Mouse (Mus musculus) right cerebral cortex, adult 2 months (tissue): ENCODE results near the gene Ppp1r14b.
A peak's percentile ranks its signal among the peaks of the same experiment; 100 is the strongest.
"Not testable (repeated sequence)": the region's sequence is repeated elsewhere in the genome, so short reads cannot be mapped to it uniquely, and the experiment has no call there.

ENCODE experiments used
- DNase-seq, 2 experiments: peaks; one replicate each; pipeline ENCODE4 v3.0.0; 2021 to 2022; ENCODE audit warnings: low spot score in 2 of 2

The Ppp1r14b gene

DNA sequence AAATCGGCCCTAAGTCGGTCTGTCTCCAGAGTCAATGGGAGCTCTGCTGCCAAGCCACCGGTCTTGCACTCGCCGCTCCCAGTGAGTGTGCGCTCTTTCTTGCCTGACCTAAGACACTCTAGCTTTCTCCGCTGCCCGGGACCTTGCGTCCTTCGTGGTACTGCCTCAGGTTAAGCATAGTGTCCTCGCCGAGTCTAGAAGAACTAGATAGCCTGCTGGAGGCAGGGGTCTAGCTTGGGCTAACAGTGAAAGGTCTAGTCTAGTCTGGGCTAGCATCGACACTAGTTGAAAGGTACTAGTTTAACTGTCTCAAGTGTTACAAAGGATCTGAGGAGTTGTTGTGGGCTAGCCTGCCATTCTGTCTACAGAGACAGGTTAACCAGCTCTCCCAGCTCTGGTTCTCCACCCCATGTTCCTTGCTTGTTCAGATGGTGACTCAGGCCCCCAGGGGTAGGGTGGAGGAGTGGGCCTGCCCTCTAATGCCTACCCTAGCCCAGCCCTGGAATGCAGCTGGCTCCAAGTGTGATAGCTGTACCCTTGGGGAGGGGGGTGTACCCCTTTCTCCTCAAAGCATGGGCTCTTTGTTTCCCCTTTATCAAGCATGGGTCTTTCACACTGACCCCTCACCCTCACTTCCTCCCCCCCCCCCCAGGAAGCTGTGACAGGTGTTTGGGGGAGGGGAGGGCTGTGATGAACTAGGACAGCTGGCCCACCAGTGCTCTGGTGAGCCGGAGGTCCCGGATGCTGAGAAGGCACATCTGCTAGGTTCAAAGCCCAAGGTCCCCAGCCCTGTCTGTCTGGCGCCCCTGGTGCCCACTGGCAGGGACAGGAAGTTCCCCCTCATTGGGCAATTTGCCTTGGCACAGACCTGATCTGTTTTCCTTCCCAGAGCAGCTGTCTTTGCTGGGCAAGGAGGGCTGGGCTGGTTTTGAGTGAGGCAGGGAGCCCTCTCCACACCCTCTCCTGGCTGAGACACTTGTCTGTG, 1.1 kb downstream of the Ppp1r14b start, which contains the start of gene Plcb3:
Plcb3 (minus strand) TSS at position 934 of the 985 bp plus-strand sequence.
- peak; percentile 55 to 59 for DNase-seq

- no peak for DNase-seq
Observed at GRCm38 (mm10) chr19:6977759-6978638, 3.2 kb downstream of the Ppp1r14b start.

- DNase-seq: no peak
Observed at GRCm38 (mm10) chr19:6978639-6978974, 3.8 kb downstream of the Ppp1r14b start.

DNA sequence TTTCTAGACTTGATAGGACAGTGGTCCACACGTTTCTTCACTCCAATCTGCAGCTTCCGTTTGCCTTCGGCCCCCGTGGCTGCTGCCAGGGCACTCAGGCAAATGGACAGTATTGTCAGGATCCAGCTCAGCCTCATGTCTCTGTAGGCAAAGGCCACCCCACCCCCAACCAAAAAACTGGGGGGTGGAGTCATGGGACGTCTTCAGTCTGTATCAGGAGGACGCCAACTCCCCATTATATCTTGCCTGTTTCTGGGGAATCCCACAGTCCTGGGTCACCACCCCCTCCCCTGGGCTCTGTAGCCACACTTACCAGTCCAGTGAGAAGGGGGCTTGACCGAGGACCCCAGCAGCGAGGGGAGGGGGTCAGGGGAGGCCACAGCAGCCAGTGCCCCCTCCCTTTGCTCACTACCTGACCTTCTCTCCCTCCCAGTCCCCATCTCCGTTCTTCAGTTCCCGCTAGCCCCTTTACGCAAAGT, 4.3 kb downstream of the Ppp1r14b start:
- peak in 1 of 2 experiments; percentile 59 for DNase-seq

DNA sequence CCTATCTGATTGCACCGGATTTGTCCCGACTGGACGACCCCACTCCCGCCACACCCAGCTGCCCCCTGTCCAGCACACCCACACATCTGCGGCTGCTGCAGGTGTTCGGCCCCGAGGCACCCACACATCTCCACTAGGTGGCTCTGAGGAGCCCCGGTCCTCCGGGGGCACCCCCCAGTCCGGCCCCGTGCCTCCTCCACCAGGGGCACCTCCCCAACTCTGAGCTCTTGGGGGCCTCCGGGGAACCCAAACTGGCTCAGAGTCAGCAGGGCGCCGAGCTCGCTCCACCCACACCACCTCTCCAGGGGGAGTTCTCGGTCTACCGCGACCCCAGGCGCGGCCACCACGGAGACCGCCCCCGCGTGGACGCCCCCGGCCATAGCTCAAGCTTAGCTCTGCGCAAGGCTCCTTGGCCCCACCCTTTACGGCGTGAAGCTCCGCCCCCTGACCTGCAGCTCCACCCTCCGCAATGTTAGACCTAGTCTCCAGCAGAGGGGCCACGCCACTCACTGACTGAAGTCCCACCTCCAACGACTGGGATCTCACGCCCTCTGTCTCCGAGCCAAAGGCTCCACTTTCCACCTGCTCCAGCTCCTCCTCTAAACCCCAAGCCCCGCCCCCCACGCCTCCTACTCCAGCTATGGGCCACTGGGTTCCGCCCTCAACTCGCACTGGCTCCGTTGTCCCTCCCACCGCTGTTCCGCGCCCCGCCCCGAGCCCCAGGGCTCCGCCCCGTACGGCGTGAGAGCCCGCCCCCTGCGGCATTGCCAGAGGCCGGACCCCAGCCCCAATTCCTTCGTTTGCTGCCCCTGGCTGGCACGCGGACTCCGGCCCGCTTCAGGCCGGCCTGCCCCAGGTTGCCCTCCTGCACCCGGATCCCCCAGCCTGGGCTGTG, 5.0 kb downstream of the Ppp1r14b start:
- DNase-seq: peak; percentile 98

DNA sequence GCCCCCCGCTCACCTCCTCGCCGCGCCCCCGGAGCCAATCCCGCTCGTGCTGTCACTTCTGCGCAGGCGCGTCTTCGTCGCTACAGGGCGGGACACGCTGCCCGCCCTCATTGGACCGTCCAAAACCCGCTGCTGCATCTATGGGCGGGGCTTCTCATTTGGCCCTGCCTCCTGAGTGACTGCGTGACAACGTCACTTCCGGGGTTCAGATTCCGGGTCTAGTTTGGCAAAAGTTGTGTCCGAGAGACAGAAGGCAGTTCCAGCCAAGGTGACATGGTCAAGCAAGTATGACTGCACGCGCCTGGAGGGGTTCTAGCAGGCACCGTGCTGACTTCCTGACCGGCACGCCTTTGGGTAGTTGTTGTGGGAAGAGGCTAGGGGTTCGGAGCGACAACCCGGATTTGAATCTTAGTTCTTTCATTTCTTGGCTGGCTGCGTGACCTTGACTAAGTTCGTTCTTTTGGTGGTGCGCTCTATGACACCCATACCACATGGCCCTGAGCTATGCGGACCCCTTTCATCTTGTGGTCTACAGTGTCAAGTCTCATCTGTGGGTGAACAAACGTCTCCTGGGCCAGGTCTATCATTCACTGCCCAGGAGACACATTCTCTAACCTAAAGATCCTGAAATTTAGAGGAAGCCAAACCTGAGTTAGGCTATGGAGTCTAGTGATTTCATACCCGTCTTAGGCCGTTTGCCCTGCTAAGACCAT, 5.8 kb downstream of the Ppp1r14b start, which contains the start of gene Fkbp2:
Fkbp2 (minus strand) TSS at position 121 of the 713 bp plus-strand sequence.
- peak; percentile 98 for DNase-seq

DNA sequence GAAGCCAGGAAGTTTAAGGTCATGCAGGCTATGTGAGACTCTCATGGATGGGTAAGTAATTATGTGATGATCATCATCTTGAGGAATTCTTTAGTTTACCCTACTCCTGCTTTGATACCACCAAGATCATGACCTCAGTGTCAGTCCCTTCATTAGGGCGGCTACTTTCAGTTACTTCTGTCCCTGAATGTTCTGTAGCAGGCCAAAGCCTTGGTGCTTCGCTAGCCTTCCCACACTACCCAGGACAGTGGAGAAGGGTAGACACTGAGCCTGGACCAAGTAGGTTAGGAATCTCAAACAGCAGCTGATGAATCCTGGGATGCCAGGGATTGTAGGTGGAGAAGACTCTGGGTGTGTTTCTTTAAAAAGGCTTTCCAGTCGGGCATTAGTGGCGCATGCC, 6.7 kb downstream of the Ppp1r14b start:
- no peak for DNase-seq

DNA sequence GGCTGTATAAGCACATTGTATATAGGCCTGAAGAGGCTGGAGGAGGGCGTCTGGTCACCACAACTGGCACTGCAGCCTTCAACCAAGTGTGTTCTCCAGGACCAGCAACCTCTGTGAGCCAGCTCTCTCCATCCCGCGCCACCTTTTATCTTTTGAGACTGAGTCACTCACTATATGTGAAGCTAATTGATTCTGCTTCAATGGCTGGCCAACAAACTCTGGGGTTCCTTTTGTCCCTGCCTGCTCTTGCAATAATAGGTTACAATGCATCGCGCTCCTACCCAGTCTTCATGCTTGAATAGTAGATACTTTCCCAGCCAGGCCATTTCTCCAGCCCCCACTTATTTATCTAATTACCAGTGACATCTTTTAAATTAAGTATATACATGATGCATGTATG, 8.9 kb downstream of the Ppp1r14b start:
- no peak for DNase-seq

DNA sequence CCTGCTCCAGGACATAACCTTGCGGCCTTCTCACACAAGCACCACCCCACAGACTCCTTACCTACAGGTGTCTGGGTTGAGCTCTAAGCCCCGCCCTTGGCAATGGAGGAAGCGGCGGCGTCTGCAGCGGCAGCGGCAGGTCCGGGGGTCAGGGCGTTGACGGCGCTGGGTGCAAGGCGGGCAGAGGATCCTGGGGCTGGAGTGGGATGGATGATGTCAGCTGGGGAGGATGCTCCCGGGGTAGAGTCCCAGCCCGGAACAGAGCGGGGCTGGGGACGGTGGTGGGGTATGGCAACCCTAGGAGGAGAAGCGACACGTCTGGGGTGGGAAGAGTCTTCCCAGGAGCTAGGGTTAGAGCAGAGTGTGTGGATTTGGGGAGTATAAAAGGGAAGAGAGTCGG, 10.5 kb downstream of the Ppp1r14b start:
- no peak for DNase-seq

DNA sequence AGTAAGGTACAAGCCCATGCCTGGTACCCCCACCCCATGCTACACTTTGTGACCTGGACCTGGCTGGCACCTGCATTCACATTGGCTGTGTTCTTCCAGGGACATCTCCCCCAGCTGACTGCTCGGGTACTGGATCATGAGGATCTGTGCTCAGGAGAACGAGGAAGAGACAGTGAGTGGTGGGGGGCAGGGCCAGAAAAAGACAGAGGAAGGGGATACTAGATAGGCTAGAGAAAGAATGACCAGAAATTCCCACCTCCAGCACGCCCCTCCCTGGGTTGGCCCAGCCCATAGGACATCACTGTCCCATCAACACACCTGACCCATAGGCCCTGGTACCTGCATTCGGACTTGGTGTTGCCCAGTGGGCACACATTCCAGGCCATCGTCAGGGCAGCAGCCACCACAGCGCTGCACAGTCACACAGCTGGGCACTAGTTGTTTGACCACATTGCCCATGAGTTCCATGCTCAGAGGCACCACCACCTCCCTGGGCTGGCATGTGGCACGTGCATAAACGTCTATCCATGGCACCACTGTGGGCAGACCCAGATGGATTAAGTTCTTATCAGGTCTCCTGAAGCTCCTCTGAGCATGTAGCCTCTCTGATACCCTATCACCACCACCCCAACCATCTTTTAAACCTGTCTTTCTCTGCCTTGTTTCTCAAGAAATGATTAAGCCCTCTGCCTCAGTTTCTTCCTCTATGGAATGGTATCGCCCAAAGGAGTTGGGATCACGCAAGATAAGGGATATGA, 11.4 kb downstream of the Ppp1r14b start:
- DNase-seq: no peak

GRCm38 (mm10) chr19:6987061-6987903, 12.5 kb downstream of the Ppp1r14b start, which contains the start of gene Vegfb:
Gene Vegfb, minus strand, starts transcription at chr19:6987651.
- peak in 1 of 2 experiments; percentile 55 for DNase-seq

DNA sequence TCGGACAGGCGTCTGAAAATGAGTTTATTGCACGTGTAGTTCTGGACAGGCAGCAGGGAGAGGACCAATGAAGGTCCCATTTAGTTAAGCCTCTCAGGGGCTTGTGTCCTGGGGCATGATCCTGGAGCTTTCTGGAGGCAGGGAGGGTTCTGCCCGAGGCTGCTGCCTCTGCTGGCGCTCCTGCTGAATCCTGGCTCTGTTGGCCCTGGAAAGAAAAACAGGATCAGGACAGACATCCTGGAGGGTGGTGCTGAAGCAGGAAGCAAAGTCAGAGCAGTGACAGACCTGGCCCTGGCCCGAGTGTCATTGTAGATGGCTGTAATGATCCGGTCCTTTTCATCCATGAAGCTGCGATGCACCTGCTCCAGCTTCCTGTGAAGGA, 13.1 kb downstream of the Ppp1r14b start:
- DNase-seq: no peak

DNA sequence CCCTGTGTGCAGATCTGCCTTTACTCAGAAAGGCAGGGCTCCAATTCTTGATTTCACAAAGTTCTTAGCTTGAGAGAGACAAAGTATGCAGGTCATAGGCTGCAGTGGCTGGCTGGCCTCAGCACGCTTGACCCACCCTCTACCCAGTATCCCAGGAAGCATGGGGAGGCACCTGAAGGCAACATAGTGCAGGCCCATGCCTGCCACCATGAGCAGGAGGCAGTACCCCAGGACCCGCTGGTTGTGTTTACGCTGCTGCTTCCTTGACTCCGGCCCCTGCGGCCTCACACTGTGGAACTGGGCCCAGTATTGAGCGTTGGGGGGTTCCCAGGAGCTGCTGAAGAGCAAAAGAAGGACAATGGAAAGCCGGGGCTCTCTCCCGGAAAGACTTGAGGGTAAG, 14.5 kb downstream of the Ppp1r14b start:
- no peak for DNase-seq

GRCm38 (mm10) chr19:6990712-6991111, 15.9 kb downstream of the Ppp1r14b start:
- no peak for DNase-seq

DNA sequence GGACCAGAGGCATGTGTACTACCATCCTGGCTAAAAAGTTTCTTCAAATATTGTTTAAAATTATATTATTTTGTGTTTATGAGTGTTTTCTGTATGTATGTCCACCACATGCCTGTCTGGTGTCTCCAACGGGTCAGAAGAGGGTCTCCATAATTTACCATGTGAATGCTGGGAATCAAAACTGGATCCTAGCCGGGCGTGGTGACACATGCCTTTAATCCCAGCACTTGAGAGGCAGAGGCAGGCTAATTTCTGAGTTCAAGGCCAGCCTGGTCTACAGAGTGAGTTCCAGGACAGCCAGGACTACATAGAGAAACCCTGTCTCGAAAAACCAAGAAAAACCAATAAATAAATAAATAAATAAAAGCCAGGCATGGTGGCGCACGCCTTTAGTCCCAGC, 16.4 kb downstream of the Ppp1r14b start:
- not testable (repeated sequence) for DNase-seq

DNA sequence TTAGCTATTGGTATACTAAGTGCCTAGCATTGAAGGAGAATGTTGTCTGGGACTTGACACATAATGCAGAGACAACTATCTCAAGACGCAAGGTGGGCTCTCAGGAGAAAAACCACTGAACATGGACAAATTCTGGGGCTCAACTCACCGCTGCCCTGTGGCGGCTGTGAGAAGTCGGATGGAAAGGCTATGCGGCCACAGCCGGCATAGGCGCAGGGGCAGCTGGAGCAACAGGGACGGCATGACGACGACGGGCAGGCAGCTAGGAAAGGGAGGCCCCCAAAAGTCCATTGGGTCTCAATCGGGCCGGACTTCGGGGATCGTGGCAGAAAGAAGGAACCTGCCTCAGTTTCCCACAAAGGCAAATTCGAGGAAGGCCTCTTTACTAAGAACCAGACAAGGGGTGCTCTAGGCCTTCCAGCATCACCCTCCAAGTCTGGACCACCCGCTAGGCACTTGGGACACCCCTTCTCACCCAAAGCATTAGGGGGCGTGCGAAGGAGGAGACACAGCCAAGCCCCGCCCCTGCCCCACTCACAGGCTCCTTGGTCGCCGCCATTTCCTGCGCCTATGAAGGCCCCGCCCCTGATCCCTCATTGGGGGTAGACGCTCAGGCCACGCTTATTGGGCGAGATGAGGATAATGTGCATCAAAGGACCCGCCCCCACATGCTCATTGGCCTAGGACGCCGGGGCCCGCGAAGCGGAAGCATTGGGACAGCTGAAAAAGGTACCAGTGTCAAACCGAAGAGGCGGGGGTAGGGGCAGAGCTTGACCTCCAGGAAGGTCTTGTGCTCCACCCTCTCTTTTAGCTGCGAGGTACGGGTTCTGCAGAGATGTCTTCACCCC, 17.5 kb downstream of the Ppp1r14b start, which contains the start of gene Dnajc4:
Dnajc4 (minus strand) TSS at position 562 of the 848 bp plus-strand sequence.
- DNase-seq: peak; percentile 95 to 96

GRCm38 (mm10) chr19:6993011-6993770, 18.4 kb downstream of the Ppp1r14b start:
- no peak for DNase-seq
